Mouse (Mus musculus): Measurements from ENCODE around the gene Wdr62.

DNA sequence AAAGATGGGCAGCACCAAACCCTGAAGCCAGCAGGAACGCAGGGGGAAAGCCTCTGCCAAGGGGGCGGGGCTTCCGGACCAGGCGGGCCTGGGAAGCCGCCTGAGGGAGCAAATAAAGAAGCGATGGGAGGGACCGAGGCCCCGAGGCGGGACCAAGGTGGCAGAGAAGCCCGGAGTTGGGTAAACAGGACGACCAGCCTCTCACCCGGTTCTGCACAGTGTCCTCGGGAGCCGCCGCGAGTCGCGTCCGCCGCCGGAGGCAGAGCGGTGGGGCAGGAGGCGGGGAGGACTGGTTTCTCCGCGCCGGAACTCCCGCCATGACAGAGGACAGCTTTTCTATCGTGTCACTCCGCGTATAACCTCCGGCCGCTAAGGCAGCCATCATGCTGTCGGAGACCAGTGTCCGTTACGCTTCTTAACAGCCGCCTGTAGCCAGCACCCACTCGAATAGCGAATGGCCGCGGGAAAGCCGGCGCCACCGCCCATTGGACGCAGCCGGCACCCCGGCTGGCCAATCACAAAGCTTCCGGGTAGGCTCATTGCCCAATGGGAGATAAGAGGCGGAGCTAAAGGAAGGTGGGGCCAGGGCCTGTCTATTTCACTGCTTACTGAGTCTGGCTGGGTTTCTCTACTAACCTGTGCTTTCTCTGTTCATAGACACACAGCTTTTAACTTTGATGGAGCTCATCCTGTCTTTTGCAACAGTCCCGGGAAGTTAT is at the start of gene Wdr62, which contains the start of gene Thap8:
- TF ChIP-seq CTCF (IDR thresholded peaks at IDR 0.05; ENCODE audit: low read depth) (no peak), EP300 (optimal IDR thresholded peaks at IDR 0.05) (peak; percentile 43)
